Mouse (Mus musculus): ENCODE measurements around the gene Klkb1.

GRCm38 (mm10) chr8:45341630-45342628, 47.3 kb upstream of the Klkb1 start:
- TF ChIP-seq CTCF (IDR thresholded peaks at IDR 0.05; ENCODE audit: low read depth, low read length) (no peak), POLR2A (IDR thresholded peaks at IDR 0.05; ENCODE audit: insufficient read depth, low read length) (no peak)

All from ES-Bruce4 (cell line).